Mouse (Mus musculus) MEL (cell line): Measurements from ENCODE around the gene Rbck1. TPM values are rescaled to one million over a fixed set of nuclear protein-coding genes. Genes with fewer than 3 reads are reported as not detected.

Experiments
- DNase-seq: peaks from one replicate; pipeline ENCODE4 v3.0.0; 2011; ENCODE audit warnings: low read depth, low spot score
- H3K27ac ChIP-seq: 2 replicates; pipeline ENCODE4 v1.5.1; 2012; ENCODE audit warnings: low read depth, mild to moderate bottlenecking, control low read depth, low read length, moderate library complexity; ENCODE audit not compliant: control insufficient read depth
- H3K27me3 ChIP-seq, 2 experiments: fragments of 150-350 bp in 1 of 2; sonication (generic) in 1 of 2; 2 replicates each; pipeline ENCODE4 v1.6.1; 2012; ENCODE audit warnings: low read length in 2 of 2, mild to moderate bottlenecking in 2 of 2, improper control_type of control experiment in 1 of 2, moderate library complexity in 1 of 2; ENCODE audit not compliant: insufficient read depth in 2 of 2, control insufficient read depth in 1 of 2
- H3K36me3 ChIP-seq, 2 experiments: 2 replicates each; pipeline ENCODE4 v1.6.1; 2012 to 2014; ENCODE audit warnings: low read length in 2 of 2, improper control_type of control experiment in 1 of 2, inconsistent platforms in 1 of 2, mild to moderate bottlenecking in 1 of 2; ENCODE audit not compliant: insufficient read depth in 2 of 2, control insufficient read depth in 1 of 2
- H3K4me1 ChIP-seq, 2 experiments: fragments of 150-350 bp in 1 of 2; sonication (generic) in 1 of 2; 2 replicates each; pipeline ENCODE4 v1.6.1; 2012; ENCODE audit warnings: low read length in 2 of 2, improper control_type of control experiment in 1 of 2, mild to moderate bottlenecking in 1 of 2; ENCODE audit not compliant: insufficient read depth in 2 of 2, control insufficient read depth in 1 of 2
- H3K4me3 ChIP-seq, 2 experiments: fragments of 150-350 bp in 1 of 2; sonication (generic) in 1 of 2; 2 replicates each; pipeline ENCODE4 v1.5.1; 2012; ENCODE audit warnings: low read depth in 2 of 2, low read length in 2 of 2, mild to moderate bottlenecking in 2 of 2, moderate library complexity in 2 of 2, control low read depth in 1 of 2, improper control_type of control experiment in 1 of 2; ENCODE audit not compliant: control insufficient read depth in 1 of 2, insufficient read depth in 1 of 2
- H3K79me2 ChIP-seq: 2 replicates; pipeline ENCODE4 v1.6.1; 2012; ENCODE audit warnings: mild to moderate bottlenecking, low read length, moderate library complexity; ENCODE audit not compliant: control insufficient read depth, poor library complexity, insufficient read depth
- H3K9ac ChIP-seq: 2 replicates; pipeline ENCODE4 v1.6.1; 2012; ENCODE audit warnings: low read depth, mild to moderate bottlenecking, control low read depth, low read length, moderate library complexity; ENCODE audit not compliant: control insufficient read depth, poor library complexity, severe bottlenecking
- H3K9me3 ChIP-seq: fragments of 150-350 bp; sonication (generic); replicated peaks from 2 replicates; pipeline ENCODE4 v1.6.1; 2012; ENCODE audit warnings: mild to moderate bottlenecking, low read length, improper control_type of control experiment, moderate library complexity; ENCODE audit not compliant: insufficient read depth
- CHD2 ChIP-seq: IDR thresholded peaks from 2 replicates; pipeline ENCODE4 v1.6.1; 2011; ENCODE audit warnings: low read length, improper control_type of control experiment
- MAFK ChIP-seq: IDR thresholded peaks from 2 replicates; pipeline ENCODE4 v1.6.1; 2011; ENCODE audit warnings: low read depth, mild to moderate bottlenecking, low read length, improper control_type of control experiment, borderline replicate concordance
- MEF2A ChIP-seq: IDR thresholded peaks from 2 replicates; pipeline ENCODE4 v1.6.1; 2014; ENCODE audit warnings: low read depth, mild to moderate bottlenecking, inconsistent platforms, low read length, improper control_type of control experiment; ENCODE audit not compliant: poor library complexity, insufficient replicate concordance, severe bottlenecking; ENCODE audit errors: extremely low read depth
- NRF1 ChIP-seq: IDR thresholded peaks from 2 replicates; pipeline ENCODE4 v1.6.1; 2014; ENCODE audit warnings: low read depth, mild to moderate bottlenecking, inconsistent platforms, low read length, improper control_type of control experiment, moderate library complexity; ENCODE audit not compliant: poor library complexity, insufficient read depth, severe bottlenecking
- POLR2A ChIP-seq, 2 experiments: IDR thresholded peaks; 2 replicates each; pipeline ENCODE4 v1.6.1; 2011 to 2012; ENCODE audit warnings: low read length in 2 of 2, mild to moderate bottlenecking in 2 of 2, control low read depth in 1 of 2, improper control_type of control experiment in 1 of 2, low read depth in 1 of 2, moderate library complexity in 1 of 2; ENCODE audit not compliant: control insufficient read depth in 1 of 2, insufficient read depth in 1 of 2, poor library complexity in 1 of 2
- POLR2AphosphoS2 ChIP-seq: IDR thresholded peaks from 2 replicates; pipeline ENCODE4 v1.6.1; 2011; ENCODE audit warnings: low read length, improper control_type of control experiment
- POLR2AphosphoS5 ChIP-seq: IDR thresholded peaks from 2 replicates; pipeline ENCODE4 v1.6.1; 2012; ENCODE audit warnings: low read depth, borderline replicate concordance, mild to moderate bottlenecking, inconsistent platforms, low read length, moderate library complexity, mixed read lengths
- RAD21 ChIP-seq: IDR thresholded peaks from 2 replicates; pipeline ENCODE4 v1.6.1; 2011; ENCODE audit warnings: mild to moderate bottlenecking, low read depth, low read length, improper control_type of control experiment
- RCOR1 ChIP-seq: IDR thresholded peaks from 2 replicates; pipeline ENCODE4 v1.6.1; 2012; ENCODE audit warnings: low read depth, mild to moderate bottlenecking, inconsistent platforms, low read length, improper control_type of control experiment
- SIN3A ChIP-seq: IDR thresholded peaks from 2 replicates; pipeline ENCODE4 v1.6.1; 2012; ENCODE audit warnings: low read length, improper control_type of control experiment, inconsistent platforms
- SMC3 ChIP-seq: IDR thresholded peaks from 2 replicates; pipeline ENCODE4 v1.6.1; 2011; ENCODE audit warnings: low read depth, low read length, improper control_type of control experiment
- TAL1 ChIP-seq: IDR thresholded peaks from 2 replicates; pipeline ENCODE4 v1.6.1; 2012; ENCODE audit warnings: mild to moderate bottlenecking, inconsistent platforms, low read length, moderate library complexity, mixed read lengths
- TCF12 ChIP-seq: IDR thresholded peaks from 2 replicates; pipeline ENCODE4 v1.6.1; 2014; ENCODE audit warnings: low read depth, mild to moderate bottlenecking, inconsistent platforms, low read length, improper control_type of control experiment, moderate library complexity
- ZC3H11A ChIP-seq: IDR thresholded peaks from 2 replicates; pipeline ENCODE4 v1.6.1; 2012; ENCODE audit warnings: low read depth, mild to moderate bottlenecking, inconsistent platforms, low read length, improper control_type of control experiment
- ZKSCAN1 ChIP-seq: IDR thresholded peaks from 2 replicates; pipeline ENCODE4 v1.6.1; 2012; ENCODE audit warnings: low read depth, mild to moderate bottlenecking, inconsistent platforms, low read length, improper control_type of control experiment, moderate library complexity
- ZMIZ1 ChIP-seq: IDR thresholded peaks from 2 replicates; pipeline ENCODE4 v1.6.1; 2012; ENCODE audit warnings: low read depth, mild to moderate bottlenecking, inconsistent platforms, low read length, improper control_type of control experiment, moderate library complexity
- ZNF384 ChIP-seq: IDR thresholded peaks from 2 replicates; pipeline ENCODE4 v1.6.1; 2012; ENCODE audit warnings: low read depth, mild to moderate bottlenecking, inconsistent platforms, low read length, improper control_type of control experiment
- polyA plus RNA-seq, 2 experiments: library from polyadenylated mRNA; stranded (reverse) in 1 of 2; unstranded in 1 of 2; fragments of >175 nt in 1 of 2; fragments of >200 nt in 1 of 2; gene quantifications; 2 replicates each; pipeline versions ENCODE4 v1.2.1 to v1.2.4; 2012; ENCODE audit warnings: low replicate concordance in 2 of 2, low read depth in 1 of 2; ENCODE audit not compliant: insufficient read length in 2 of 2, insufficient read depth in 1 of 2, missing spikeins in 1 of 2
- total RNA-seq: library from RNA; depleted of rRNA; stranded (reverse); fragments of 300-350 nt; gene quantifications from 2 replicates; pipeline ENCODE4 v1.2.3, GENCODE M21; 2012

The Rbck1 gene
- total and polyA plus RNA-seq, 3 experiments, result 90.9 to 162 (median 92.1) TPM

GRCm38 (mm10) chr2:152313926-152314325 lies 18.5 kb downstream of the Rbck1 start:
- no peak overlapping the region for H3K27ac ChIP-seq
- no peak overlapping the region for H3K9ac ChIP-seq
- peaks cover 0 to 14% of the 10 kb centered on the region in 2 experiments; a peak in 2 of 4 replicates for H3K36me3 ChIP-seq
- no peaks in the 10 kb centered on the region for H3K9me3 ChIP-seq
- H3K4me1 ChIP-seq, result no peaks in the 10 kb centered on the region
- no peak for DNase-seq
- TF ChIP-seq CHD2, result no peak
- no peak for TF ChIP-seq SIN3A
- TF ChIP-seq NRF1, result no peak
- TF ChIP-seq POLR2AphosphoS2, result 0 out of 2 replicates have a peak, but pooled peaks have one; percentile 50
- TF ChIP-seq ZMIZ1, result peak; percentile 28; the same call in 1 of the 2 replicates
- H3K27me3 ChIP-seq, result no peaks in the 10 kb centered on the region
- no peaks in the 10 kb centered on the region for H3K79me2 ChIP-seq
- no peak overlapping the region for H3K4me3 ChIP-seq

- H3K79me2 ChIP-seq, result no peaks in the 10 kb centered on the region
- TF ChIP-seq TAL1 (no peak), POLR2A (IDR thresholded peaks at IDR 0.05; ENCODE audit: control insufficient read depth in 1 of 2, insufficient read depth in 1 of 2, low read depth in 1 of 2, low read length in 2 of 2, poor library complexity in 1 of 2) (peak in 1 of 2 experiments; percentile 33; a peak in 2 of 4 replicates)
- no peak overlapping the region for H3K9ac ChIP-seq
- H3K27me3 ChIP-seq, result no peaks in the 10 kb centered on the region
- H3K4me3 ChIP-seq, result no peak overlapping the region
- H3K36me3 ChIP-seq, result peaks cover 0 to 21% of the 10 kb centered on the region in 2 experiments; a peak in 2 of 4 replicates
- H3K27ac ChIP-seq, result no peak overlapping the region
- H3K9me3 ChIP-seq, result no peaks in the 10 kb centered on the region
- no peak for DNase-seq
- H3K4me1 ChIP-seq, result no peaks in the 10 kb centered on the region
These were observed 19.5 kb downstream of the Rbck1 start for GRCm38 (mm10) chr2:152312996-152313395.

GRCm38 (mm10) chr2:152307186-152307585 lies 25.3 kb downstream of the Rbck1 start:
- Histone ChIP-seq H3K4me3 (no peak overlapping the region), H3K27me3 (no peaks in the 10 kb centered on the region), H3K27ac (no peak overlapping the region), H3K4me1 (peaks cover 5% of the 10 kb centered on the region in 2 experiments; a peak in 3 of 4 replicates), H3K9ac (no peak overlapping the region), H3K79me2 (no peaks in the 10 kb centered on the region), H3K36me3 (peaks cover 7 to 31% of the 10 kb centered on the region in 2 experiments), H3K9me3 (no peaks in the 10 kb centered on the region)
- TF ChIP-seq TCF12 (no peak), MAFK (0 out of 2 replicates have a peak, but pooled peaks have one; percentile 60), CHD2 (no peak)
- DNase-seq, result no peak

GRCm38 (mm10) chr2:152305480-152305879 lies 27.0 kb downstream of the Rbck1 start:
- H3K9me3 ChIP-seq, result no peaks in the 10 kb centered on the region
- no peak overlapping the region for H3K9ac ChIP-seq
- H3K27me3 ChIP-seq, result no peaks in the 10 kb centered on the region
- H3K79me2 ChIP-seq, result 0 out of 2 replicates have a peak, but pooled peaks cover 1% of the 10 kb centered on the region
- H3K4me3 ChIP-seq, result no peak overlapping the region
- TF ChIP-seq TCF12 (no peak), RCOR1 (no peak), ZNF384 (no peak), POLR2AphosphoS5 (no peak), SMC3 (no peak), RAD21 (no peak), ZC3H11A (no peak), ZKSCAN1 (no peak), MEF2A (no peak)
- no peak overlapping the region for H3K27ac ChIP-seq
- peaks cover 7 to 29% of the 10 kb centered on the region in 2 experiments for H3K36me3 ChIP-seq
- DNase-seq, result no peak
- H3K4me1 ChIP-seq, result peaks cover 5% of the 10 kb centered on the region in 2 experiments; a peak in 3 of 4 replicates
